18 mouse cellular contexts compared by ENCODE assay signal in the genomic region with DNA sequence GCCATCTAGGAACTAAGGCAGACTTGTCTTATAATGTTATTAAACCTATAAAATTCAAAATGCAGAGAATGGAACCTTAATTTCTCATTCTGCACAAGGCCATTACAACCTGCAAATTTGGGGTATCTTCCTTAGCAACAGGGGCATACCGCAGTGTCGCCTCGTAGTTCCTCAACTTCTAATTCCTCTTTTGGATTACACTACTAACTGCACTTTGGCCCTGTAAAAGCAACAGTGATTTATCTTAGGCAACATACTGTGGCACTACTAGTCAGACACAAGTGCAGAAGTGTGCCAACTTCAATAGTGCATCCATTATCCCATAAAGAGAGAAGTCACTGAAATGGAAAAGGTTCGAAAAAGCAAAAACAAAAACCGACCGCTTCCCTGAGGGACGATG.
DNase-seq lines count a peak whose midpoint lies in the region; ATAC-seq lines count a peak whose summit lies in the region.
"Had no signal": no experiment of that assay in that cellular context is flagged by ENCODE, and none has a peak within 500 bp of the region (broad histone marks: within the 10 kb centered on the region; RNA-seq: fewer than 3 reads in every experiment).

No protein-coding gene starts in this region.

- 84% methylated on average over 7 of the region's 7 CpGs for WGBS in heart, embryonic 13.5 days
- 76% methylated on average over 7 of the region's 7 CpGs for WGBS in hindbrain, embryonic 15.5 days
- WGBS in hindbrain, embryonic 16.5 days, result 79% methylated on average over 7 of the region's 7 CpGs

- no peak overlapping the region for H3K4me2 ChIP-seq in heart, embryonic 13.5 days
- H3K4me2 ChIP-seq in hindbrain, embryonic 15.5 days, result no peak overlapping the region
- H3K4me2 ChIP-seq in hindbrain, embryonic 16.5 days (ENCODE audit: low read length), result no peak overlapping the region
- H3K4me2 ChIP-seq: hindbrain, embryonic 14.5 days had no signal

- H3K9me3 ChIP-seq in heart, embryonic 13.5 days, result no peaks in the 10 kb centered on the region
- H3K9me3 ChIP-seq in hindbrain, embryonic 15.5 days, result no peaks in the 10 kb centered on the region
- no peaks in the 10 kb centered on the region for H3K9me3 ChIP-seq in hindbrain, embryonic 16.5 days (ENCODE audit: control insufficient read depth, low read length)
- H3K9me3 ChIP-seq: hindbrain, embryonic 10.5 days had no signal

- H3K4me3 ChIP-seq in heart, embryonic 13.5 days, result no peak overlapping the region
- H3K4me3 ChIP-seq in hindbrain, embryonic 15.5 days, result no peak overlapping the region
- no peak overlapping the region for H3K4me3 ChIP-seq in hindbrain, embryonic 16.5 days (ENCODE audit: low read length)
- H3K4me3 ChIP-seq: hindbrain, embryonic 10.5 days had no signal

- no peak overlapping the region for H3K9ac ChIP-seq in heart, embryonic 13.5 days
- H3K9ac ChIP-seq in hindbrain, embryonic 15.5 days, result no peak overlapping the region
- no peak overlapping the region for H3K9ac ChIP-seq in hindbrain, embryonic 16.5 days (ENCODE audit: low read depth, low read length)
- H3K9ac ChIP-seq: hindbrain, embryonic 14.5 days had no signal

- peak overlapping the region; percentile 13 for H3K27ac ChIP-seq in heart, embryonic 13.5 days (replicated peaks)
- 0 out of 2 replicates have a peak overlapping the region, but pooled peaks have one; percentile 0 for H3K27ac ChIP-seq in hindbrain, embryonic 15.5 days (replicated peaks)
- H3K27ac ChIP-seq in hindbrain, embryonic 16.5 days (ENCODE audit: low read depth, low read length), result no peak overlapping the region
- H3K27ac ChIP-seq: hindbrain, embryonic 10.5 days; hindbrain, embryonic 14.5 days had no signal

- DNase-seq in heart, adult 8-10 months (ENCODE audit: low spot score), result no peak
- no peak for DNase-seq in cerebellum, postnatal 14 days
- DNase-seq: adrenal gland, adult 2 months; adrenal gland, postnatal 25 days; cerebellum, adult 18-20 months; cerebellum, adult 9-11 months; gastrocnemius, postnatal 10 days; kidney, adult 8-10 months had no signal

- peaks cover 71% of the 10 kb centered on the region for H3K4me1 ChIP-seq in heart, embryonic 13.5 days
- H3K4me1 ChIP-seq in hindbrain, embryonic 15.5 days (replicated peaks), result peaks cover 36% of the 10 kb centered on the region
- H3K4me1 ChIP-seq in hindbrain, embryonic 16.5 days (ENCODE audit: control insufficient read depth, insufficient read depth, low read depth, low read length), result peaks cover 3% of the 10 kb centered on the region; the same call in 1 of the 2 replicates

- peaks cover 40% of the 10 kb centered on the region for H3K36me3 ChIP-seq in heart, embryonic 13.5 days
- peaks cover 12% of the 10 kb centered on the region for H3K36me3 ChIP-seq in hindbrain, embryonic 15.5 days
- peaks cover 8% of the 10 kb centered on the region for H3K36me3 ChIP-seq in hindbrain, embryonic 16.5 days (ENCODE audit: control insufficient read depth, insufficient read depth, low read length)

- H3K27me3 ChIP-seq in heart, embryonic 13.5 days (replicated peaks), result no peaks in the 10 kb centered on the region
- no peaks in the 10 kb centered on the region for H3K27me3 ChIP-seq in hindbrain, embryonic 15.5 days
- no peaks in the 10 kb centered on the region for H3K27me3 ChIP-seq in hindbrain, embryonic 16.5 days (replicated peaks; ENCODE audit: control insufficient read depth, insufficient read depth, low read length)

- ATAC-seq in heart, embryonic 13.5 days (ENCODE audit: extremely low read depth, insufficient number of reproducible peaks, low FRiP score, low TSS enrichment), result no peak
- no peak for ATAC-seq in hindbrain, embryonic 15.5 days (ENCODE audit: low FRiP score, low read depth)
- no peak for ATAC-seq in hindbrain, embryonic 16.5 days
- ATAC-seq in megakaryocyte, adult 5-6 weeks (ENCODE audit: poor library complexity, severe bottlenecking), result peak; percentile 90
- peak; percentile 89 for ATAC-seq in monocyte, adult 5-6 weeks (replicated peaks; ENCODE audit: insufficient number of reproducible peaks, low FRiP score, low TSS enrichment, poor library complexity, severe bottlenecking)
- ATAC-seq: forebrain, embryonic 16.5 days; inflammation-experienced regulatory T-cells, adult 6 months; intestine, postnatal 0 days had no signal

Comparison
In these comparisons a context has a peak if more than half of its experiments do, and no peak if none do; other contexts are left out.
1. ATAC-seq: peak in megakaryocyte, adult 5-6 weeks (single experiment) and monocyte, adult 5-6 weeks (single experiment); none in heart, embryonic 13.5 days (single experiment), hindbrain, embryonic 15.5 days (single experiment) and hindbrain, embryonic 16.5 days (single experiment).